Mouse (Mus musculus) forebrain, embryonic 12.5 days (tissue): ENCODE data around the gene Spaca4. TPM values are rescaled to one million over a fixed set of nuclear protein-coding genes. Genes with fewer than 3 reads are reported as not detected.

Experiments
- ATAC-seq: fragments of 200-750 bp; cut with Nextera tagmentation; 2 replicates; pipeline ENCODE4 v1.8.0; 2017; ENCODE audit warnings: moderate TSS enrichment; ENCODE audit not compliant: low FRiP score
- H3K27ac ChIP-seq: fragments of 300-500 bp; sonication (generic); 2 replicates; pipeline ENCODE4 v1.5.1; 2016; ENCODE audit warnings: mild to moderate bottlenecking
- H3K27me3 ChIP-seq: fragments of 300-500 bp; sonication (generic); 2 replicates; pipeline ENCODE4 v1.6.1; 2016; ENCODE audit warnings: mild to moderate bottlenecking
- H3K36me3 ChIP-seq: fragments of 300-500 bp; sonication (generic); replicated peaks from 2 replicates; pipeline ENCODE4 v1.6.1; 2016; ENCODE audit warnings: mild to moderate bottlenecking
- H3K4me1 ChIP-seq: fragments of 300-500 bp; sonication (generic); 2 replicates; pipeline ENCODE4 v1.6.1; 2016
- H3K4me2 ChIP-seq: fragments of 300-500 bp; sonication (generic); 2 replicates; pipeline ENCODE4 v1.6.1; 2016; ENCODE audit warnings: mild to moderate bottlenecking, moderate library complexity
- H3K4me3 ChIP-seq: fragments of 300-500 bp; sonication (generic); replicated peaks from 2 replicates; pipeline ENCODE4 v1.5.1; 2016; ENCODE audit warnings: mild to moderate bottlenecking
- H3K9ac ChIP-seq: fragments of 300-500 bp; sonication (generic); 2 replicates; pipeline ENCODE4 v1.6.1; 2016; ENCODE audit warnings: mild to moderate bottlenecking
- H3K9me3 ChIP-seq: fragments of 300-500 bp; sonication (generic); 2 replicates; pipeline ENCODE4 v1.6.1; 2016
- WGBS: fragments of 180-500 bp; shearing (Covaris S2); methylation state at CpG from one replicate; pipeline ENCODE4 v1.1.7; 2016; 5-methylcytosine and 5-hydroxymethylcytosine counted together
- polyA plus RNA-seq: library from polyadenylated mRNA; unstranded; fragments of >200 nt; fragmentation: Nextera tagmentation; extraction: Ambion mirVana; gene quantifications from 2 replicates; pipeline ENCODE4 v1.2.1, GENCODE M21; 2016

Spaca4 gene
- polyA plus RNA-seq, 1 experiment from 2014 or later = not detected

- Histone ChIP-seq H3K4me1 (peaks cover 45% of the 10 kb centered on the region), H3K27ac (peak overlapping the region; percentile 90), H3K4me3 (peak overlapping the region; percentile 92), H3K9me3 (no peaks in the 10 kb centered on the region), H3K9ac (peak overlapping the region; percentile 83), H3K36me3 (peaks cover 46% of the 10 kb centered on the region), H3K27me3 (no peaks in the 10 kb centered on the region), H3K4me2 (peak overlapping the region; percentile 93)
- WGBS = 10% methylated on average over 31 of the region's 31 CpGs
- peak; percentile 18; the same call in 1 of the 2 replicates for ATAC-seq
Observed at GRCm38 (mm10) chr7:45716952-45717917, 8.4 kb downstream of the Spaca4 start.

DNA sequence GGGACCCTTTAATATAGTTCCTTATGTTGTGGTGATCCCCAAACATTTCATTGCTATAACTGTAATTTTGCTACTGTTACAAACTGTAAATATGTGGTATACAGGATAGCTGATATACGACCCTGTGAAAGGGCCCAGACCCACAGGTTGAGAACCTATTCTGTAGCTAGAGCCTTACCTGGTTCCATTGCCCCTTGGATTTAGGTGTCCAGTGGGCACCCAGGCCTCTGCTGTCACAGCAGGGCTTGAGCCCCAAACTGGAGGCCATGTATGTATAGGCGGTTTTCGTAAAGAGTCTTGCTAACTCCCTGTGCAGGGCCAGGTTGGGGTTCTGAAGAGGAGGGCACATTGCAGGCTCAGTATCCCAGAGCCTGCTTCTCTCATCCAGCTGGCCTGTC lies 9.2 kb downstream of the Spaca4 start:
- WGBS = 95% methylated on average over 3 of the region's 3 CpGs
- Histone ChIP-seq H3K4me1 (peaks cover 45% of the 10 kb centered on the region), H3K27me3 (no peaks in the 10 kb centered on the region), H3K27ac (no peak overlapping the region), H3K9me3 (no peaks in the 10 kb centered on the region), H3K4me3 (peak overlapping the region; percentile 92), H3K4me2 (peak overlapping the region; percentile 93), H3K36me3 (peaks cover 46% of the 10 kb centered on the region), H3K9ac (0 out of 2 replicates have a peak overlapping the region, but pooled peaks have one; percentile 83)
- ATAC-seq = no peak

DNA sequence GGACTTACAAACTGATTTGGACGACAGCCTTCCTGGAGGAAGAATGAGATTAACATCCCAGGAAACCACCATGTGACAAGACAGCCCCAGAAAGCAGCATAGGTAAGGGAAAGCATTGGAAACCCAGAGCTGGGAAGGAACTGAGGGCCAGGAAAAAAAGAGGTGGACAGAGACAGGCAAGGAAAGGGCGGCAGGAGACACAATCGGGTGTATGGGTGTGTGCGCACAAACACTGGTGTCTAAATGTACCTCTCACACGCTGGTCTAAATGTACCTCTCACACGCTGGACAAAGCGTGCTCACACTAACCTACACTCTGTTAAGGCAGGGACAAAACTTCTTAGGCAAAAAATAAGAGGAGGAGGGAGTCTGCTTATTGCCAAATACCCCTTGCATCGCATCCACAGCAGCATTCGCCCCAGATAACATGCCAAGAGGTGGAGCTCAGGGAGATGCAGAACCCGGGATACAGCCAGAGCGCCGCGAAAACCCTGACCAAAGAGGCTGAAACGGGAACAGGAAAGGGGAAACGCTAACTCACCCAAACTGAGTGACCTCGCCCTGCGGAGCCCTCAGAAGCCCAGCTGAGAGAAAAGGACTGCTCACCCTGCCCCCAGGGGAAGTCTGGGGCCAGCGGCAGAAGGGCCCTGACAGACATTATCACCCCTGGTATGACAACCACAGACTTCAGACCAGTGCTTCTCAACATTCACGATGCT lies 9.7 kb downstream of the Spaca4 start:
- ATAC-seq = no peak
- peaks cover 46% of the 10 kb centered on the region for H3K36me3 ChIP-seq
- H3K9me3 ChIP-seq = no peaks in the 10 kb centered on the region
- H3K27me3 ChIP-seq = no peaks in the 10 kb centered on the region
- peak overlapping the region; percentile 66 for H3K4me3 ChIP-seq
- H3K4me2 ChIP-seq = peak overlapping the region; percentile 93
- H3K4me1 ChIP-seq = peaks cover 45% of the 10 kb centered on the region
- WGBS = 86% methylated on average over 19 of the region's 19 CpGs
- H3K27ac ChIP-seq = peak overlapping the region; percentile 67
- peak overlapping the region; percentile 29; the same call in 1 of the 2 replicates for H3K9ac ChIP-seq

- ATAC-seq = peak; percentile 92
- H3K27me3 ChIP-seq = no peaks in the 10 kb centered on the region
- no peaks in the 10 kb centered on the region for H3K9me3 ChIP-seq
- WGBS = 9% methylated on average over 34 of the region's 34 CpGs
- H3K36me3 ChIP-seq = peaks cover 46% of the 10 kb centered on the region
- H3K9ac ChIP-seq = peak within 1 kb of the TSS; percentile 76
- H3K4me3 ChIP-seq = peak within 1 kb of the TSS; percentile 66
- peaks cover 45% of the 10 kb centered on the region for H3K4me1 ChIP-seq
- H3K4me2 ChIP-seq = peak within 1 kb of the TSS; percentile 93
- peak within 1 kb of the TSS; percentile 67 for H3K27ac ChIP-seq
Observed at GRCm38 (mm10) chr7:45715090-45715708, 10.4 kb downstream of the Spaca4 start, which contains the start of gene Rpl18. Gene Rpl18 (plus strand): TSS chr7:45715457.

DNA sequence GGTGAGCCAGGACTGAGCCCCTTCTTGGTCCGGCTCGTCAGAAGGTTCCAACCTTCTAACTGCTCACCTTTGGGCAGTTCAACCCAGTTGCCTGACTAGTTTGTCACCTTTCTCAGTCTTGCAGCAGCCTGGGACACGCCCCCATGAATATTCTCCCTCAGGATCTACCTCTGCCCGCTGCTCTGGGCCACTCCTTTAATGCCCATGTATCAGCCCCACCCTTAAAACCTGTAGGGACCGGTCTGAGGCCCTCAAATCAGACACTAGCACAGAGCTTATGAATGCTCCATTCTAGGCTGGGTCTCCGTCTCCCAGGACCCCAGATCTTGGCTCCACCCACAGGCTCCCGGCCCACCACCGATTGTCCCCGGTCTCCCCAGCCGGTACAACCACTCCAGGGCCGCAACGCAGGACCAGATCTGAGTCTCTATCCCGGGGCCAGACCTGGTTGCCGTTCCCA lies 11.0 kb downstream of the Spaca4 start:
- 11% methylated on average over 14 of the region's 14 CpGs for WGBS
- H3K27me3 ChIP-seq = no peaks in the 10 kb centered on the region
- no peaks in the 10 kb centered on the region for H3K9me3 ChIP-seq
- peak; percentile 42; the same call in 1 of the 2 replicates for ATAC-seq
- peak overlapping the region; percentile 66 for H3K4me3 ChIP-seq
- H3K4me1 ChIP-seq = peaks cover 45% of the 10 kb centered on the region
- peak overlapping the region; percentile 66 for H3K27ac ChIP-seq
- H3K4me2 ChIP-seq = peak overlapping the region; percentile 93
- peaks cover 46% of the 10 kb centered on the region for H3K36me3 ChIP-seq
- H3K9ac ChIP-seq = peak overlapping the region; percentile 76

DNA sequence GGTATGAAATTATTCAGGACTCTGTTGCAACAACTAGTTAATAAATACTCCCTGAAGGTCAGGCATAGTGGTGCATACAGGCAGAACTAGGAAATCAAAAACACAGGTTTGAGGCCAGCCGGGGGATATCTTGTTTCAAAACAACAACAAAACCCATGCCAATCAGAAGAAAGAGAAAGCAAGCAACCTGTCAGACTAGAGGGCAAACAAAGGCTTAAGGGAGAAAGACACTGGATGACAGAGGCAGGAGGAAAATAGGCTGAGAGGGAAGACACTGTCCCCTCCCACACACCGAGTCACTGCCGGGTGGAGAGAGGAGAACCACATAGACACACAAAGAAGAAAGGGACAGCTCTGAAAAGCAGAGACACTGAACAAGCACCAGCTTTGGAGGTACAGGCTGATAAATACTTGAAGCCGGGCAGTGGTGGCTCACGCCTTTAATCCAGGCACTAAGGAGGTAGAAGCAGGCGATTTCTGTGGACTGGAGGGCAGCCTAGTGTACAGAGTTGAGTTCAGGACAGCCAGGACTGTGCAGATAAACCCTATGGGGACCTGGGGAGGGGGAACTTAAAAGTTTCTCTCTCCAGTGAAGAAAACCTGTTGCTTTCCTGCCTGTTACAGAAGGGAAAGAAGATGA lies 11.6 kb downstream of the Spaca4 start:
- WGBS = 84% methylated on average over 6 of the region's 6 CpGs
- H3K9ac ChIP-seq = peak overlapping the region; percentile 76

GRCm38 (mm10) chr7:45713396-45713795 lies 12.2 kb downstream of the Spaca4 start:
- H3K27ac ChIP-seq = no peak overlapping the region
- H3K27me3 ChIP-seq = no peaks in the 10 kb centered on the region
- peaks cover 47% of the 10 kb centered on the region for H3K4me1 ChIP-seq
- H3K9ac ChIP-seq = no peak overlapping the region
- WGBS = 94% methylated on average over 16 of the region's 16 CpGs
- no peak overlapping the region for H3K4me3 ChIP-seq
- H3K9me3 ChIP-seq = no peaks in the 10 kb centered on the region
- peaks cover 42% of the 10 kb centered on the region for H3K36me3 ChIP-seq
- H3K4me2 ChIP-seq = no peak overlapping the region
- no peak for ATAC-seq

More for the DNA sequence above, 11.6 kb downstream of the Spaca4 start:
- H3K27ac ChIP-seq = no peak overlapping the region
- H3K27me3 ChIP-seq = no peaks in the 10 kb centered on the region
- peak overlapping the region; percentile 66 for H3K4me3 ChIP-seq
- H3K4me1 ChIP-seq = peaks cover 45% of the 10 kb centered on the region
- H3K9me3 ChIP-seq = no peaks in the 10 kb centered on the region
- ATAC-seq = no peak
- peak overlapping the region; percentile 93 for H3K4me2 ChIP-seq
- peaks cover 42% of the 10 kb centered on the region for H3K36me3 ChIP-seq

GRCm38 (mm10) chr7:45712022-45712757 lies 13.4 kb downstream of the Spaca4 start:
- Histone ChIP-seq H3K27me3 (no peaks in the 10 kb centered on the region), H3K36me3 (peaks cover 42% of the 10 kb centered on the region), H3K4me1 (peaks cover 57% of the 10 kb centered on the region), H3K4me3 (no peak overlapping the region), H3K4me2 (no peak overlapping the region), H3K27ac (no peak overlapping the region), H3K9ac (no peak overlapping the region), H3K9me3 (no peaks in the 10 kb centered on the region)
- no peak for ATAC-seq
- 88% methylated on average over 21 of the region's 21 CpGs for WGBS

GRCm38 (mm10) chr7:45711316-45712021 lies 14.1 kb downstream of the Spaca4 start:
- peaks cover 42% of the 10 kb centered on the region for H3K36me3 ChIP-seq

DNA sequence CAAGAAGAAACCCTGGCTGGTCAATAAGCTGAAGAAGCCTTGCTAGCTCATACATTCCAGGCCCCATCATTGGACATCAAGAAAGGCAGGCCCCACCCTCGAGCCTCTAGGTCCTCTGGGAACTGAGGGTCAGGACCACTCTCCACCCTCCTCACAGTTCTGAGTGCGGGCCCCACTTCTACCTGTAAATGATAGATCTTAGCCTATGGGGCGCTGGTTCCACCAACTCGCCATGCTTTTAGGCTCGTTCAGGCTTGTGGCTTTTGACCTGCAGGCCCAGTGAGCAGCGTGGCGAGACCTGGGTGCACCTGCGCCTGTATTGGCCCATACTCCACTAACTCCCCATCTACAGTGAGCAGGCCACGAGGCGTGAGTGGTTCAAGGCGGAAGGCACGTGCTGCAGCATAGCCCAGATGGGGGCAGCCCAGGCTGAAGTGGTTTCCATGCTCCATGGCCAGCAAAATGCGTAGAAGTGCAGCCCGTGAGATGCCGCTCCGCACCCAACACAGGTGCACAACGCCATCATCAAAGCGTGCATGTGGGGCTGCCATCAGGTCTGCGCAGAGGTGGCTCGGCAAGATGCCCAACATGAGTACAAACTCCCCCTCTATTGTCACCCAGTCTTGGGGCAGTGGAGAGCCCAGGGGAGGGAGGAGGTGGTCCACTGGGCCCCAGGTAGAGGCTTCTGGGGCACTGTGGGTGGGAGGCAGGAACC lies 15.0 kb downstream of the Spaca4 start:
- H3K9ac ChIP-seq = no peak overlapping the region
- no peaks in the 10 kb centered on the region for H3K9me3 ChIP-seq
- no peak for ATAC-seq
- H3K27me3 ChIP-seq = no peaks in the 10 kb centered on the region
- WGBS = 94% methylated on average over 20 of the region's 20 CpGs
- no peak overlapping the region for H3K4me2 ChIP-seq
- peak overlapping the region; percentile 70; the same call in 1 of the 2 replicates for H3K27ac ChIP-seq
- peaks cover 57% of the 10 kb centered on the region for H3K4me1 ChIP-seq
- peaks cover 42% of the 10 kb centered on the region for H3K36me3 ChIP-seq
- H3K4me3 ChIP-seq = no peak overlapping the region

More at GRCm38 (mm10) chr7:45711316-45712021, 14.1 kb downstream of the Spaca4 start:
- no peak for ATAC-seq
- no peaks in the 10 kb centered on the region for H3K9me3 ChIP-seq
- 90% methylated on average over 24 of the region's 24 CpGs for WGBS
- no peak overlapping the region for H3K4me3 ChIP-seq
- peaks cover 57% of the 10 kb centered on the region for H3K4me1 ChIP-seq
- H3K27ac ChIP-seq = no peak overlapping the region
- no peaks in the 10 kb centered on the region for H3K27me3 ChIP-seq
- no peak overlapping the region for H3K4me2 ChIP-seq
- no peak overlapping the region for H3K9ac ChIP-seq
